Mouse (Mus musculus): ENCODE measurements at regions not wholly inside any gene's neighbourhood (a gene's known extent, or its start where the extent isn't known, plus 50 kb on each side); places are given as distances from the start of the nearest gene placed in this dataset.

GRCm38 (mm10) chr3:120946906-120947305 lies 224.6 kb downstream of the Rwdd3 start:
- Histone ChIP-seq H3K79me2 (ENCODE audit: control insufficient read depth, insufficient read depth, low read length, poor library complexity) (no peaks in the 10 kb centered on the region), H3K36me3 (ENCODE audit: control insufficient read depth in 1 of 2, insufficient read depth in 2 of 2, low read length in 2 of 2) (no peaks in the 10 kb centered on the region), H3K4me1 (ENCODE audit: control insufficient read depth in 1 of 2, insufficient read depth in 2 of 2, low read length in 2 of 2) (no peaks in the 10 kb centered on the region)

GRCm38 (mm10) chr3:120934401-120934800 lies 237.1 kb downstream of the Rwdd3 start:
- no peak for TF ChIP-seq TAL1 (IDR thresholded peaks at IDR 0.05; ENCODE audit: low read length)
- TF ChIP-seq ELF1 (IDR thresholded peaks at IDR 0.05; ENCODE audit: low read depth, low read length) = no peak
- TF ChIP-seq USF2 (IDR thresholded peaks at IDR 0.05; ENCODE audit: borderline replicate concordance in 1 of 2, insufficient read depth in 1 of 2, low read depth in 1 of 2, low read length in 2 of 2) = no peak
- no peak for TF ChIP-seq NRF1 (IDR thresholded peaks at IDR 0.05; ENCODE audit: insufficient read depth, low read depth, low read length, poor library complexity, severe bottlenecking)
- TF ChIP-seq MXI1 (IDR thresholded peaks at IDR 0.05; ENCODE audit: low read depth, low read length) = no peak
- Histone ChIP-seq H3K9me3 (replicated peaks; ENCODE audit: insufficient read depth, low read length) (no peaks in the 10 kb centered on the region), H3K4me1 (ENCODE audit: control insufficient read depth in 1 of 2, insufficient read depth in 2 of 2, low read length in 2 of 2) (no peaks in the 10 kb centered on the region), H3K9ac (ENCODE audit: control insufficient read depth, low read depth, low read length, poor library complexity, severe bottlenecking) (no peak overlapping the region), H3K4me3 (ENCODE audit: control insufficient read depth in 1 of 2, insufficient read depth in 1 of 2, low read depth in 2 of 2, low read length in 2 of 2) (no peak overlapping the region), H3K27me3 (ENCODE audit: control insufficient read depth in 1 of 2, insufficient read depth in 2 of 2, low read length in 2 of 2) (no peaks in the 10 kb centered on the region), H3K36me3 (ENCODE audit: control insufficient read depth in 1 of 2, insufficient read depth in 2 of 2, low read length in 2 of 2) (no peaks in the 10 kb centered on the region), H3K27ac (ENCODE audit: control insufficient read depth, low read depth, low read length) (no peak overlapping the region), H3K79me2 (ENCODE audit: control insufficient read depth, insufficient read depth, low read length, poor library complexity) (no peaks in the 10 kb centered on the region)
- DNase-seq (ENCODE audit: low read depth, low spot score) = no peak

More at GRCm38 (mm10) chr3:120946906-120947305, 224.6 kb downstream of the Rwdd3 start:
- no peak for DNase-seq (ENCODE audit: low read depth, low spot score)
- TF ChIP-seq CHD1 (IDR thresholded peaks at IDR 0.05; ENCODE audit: low read depth, low read length) = no peak
- no peak for TF ChIP-seq BHLHE40 (IDR thresholded peaks at IDR 0.05; ENCODE audit: borderline replicate concordance, low read depth, low read length)
- Histone ChIP-seq H3K9me3 (replicated peaks; ENCODE audit: insufficient read depth, low read length) (no peaks in the 10 kb centered on the region), H3K4me3 (ENCODE audit: control insufficient read depth in 1 of 2, insufficient read depth in 1 of 2, low read depth in 2 of 2, low read length in 2 of 2) (no peak overlapping the region), H3K27me3 (ENCODE audit: control insufficient read depth in 1 of 2, insufficient read depth in 2 of 2, low read length in 2 of 2) (no peaks in the 10 kb centered on the region), H3K27ac (ENCODE audit: control insufficient read depth, low read depth, low read length) (no peak overlapping the region), H3K9ac (ENCODE audit: control insufficient read depth, low read depth, low read length, poor library complexity, severe bottlenecking) (no peak overlapping the region)

DNA sequence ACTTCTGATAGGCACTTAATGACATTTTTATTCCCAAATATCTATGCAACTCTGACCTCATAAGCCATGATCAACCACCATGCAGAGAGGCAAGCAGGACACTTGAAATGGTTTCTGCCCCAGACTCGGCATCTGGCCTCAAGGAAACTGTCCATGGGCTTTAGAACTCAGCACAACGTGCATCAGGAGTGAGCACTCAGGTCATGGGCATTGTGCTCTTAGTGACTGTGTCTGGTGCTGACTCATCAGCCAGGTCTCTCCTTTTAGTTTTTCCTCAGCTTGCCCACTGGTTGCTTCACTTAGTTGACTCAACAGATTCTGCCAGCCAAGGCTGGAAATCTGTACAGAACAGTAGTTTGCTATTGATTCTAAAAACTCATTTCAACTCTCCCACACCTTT lies 251.1 kb downstream of the Rwdd3 start:
- Histone ChIP-seq H3K36me3 (ENCODE audit: control insufficient read depth in 1 of 2, insufficient read depth in 2 of 2, low read length in 2 of 2) (no peaks in the 10 kb centered on the region), H3K4me3 (ENCODE audit: control insufficient read depth in 1 of 2, insufficient read depth in 1 of 2, low read depth in 2 of 2, low read length in 2 of 2) (no peak overlapping the region), H3K9me3 (replicated peaks; ENCODE audit: insufficient read depth, low read length) (no peaks in the 10 kb centered on the region), H3K4me1 (ENCODE audit: control insufficient read depth in 1 of 2, insufficient read depth in 2 of 2, low read length in 2 of 2) (no peaks in the 10 kb centered on the region), H3K9ac (ENCODE audit: control insufficient read depth, low read depth, low read length, poor library complexity, severe bottlenecking) (no peak overlapping the region), H3K27ac (ENCODE audit: control insufficient read depth, low read depth, low read length) (no peak overlapping the region), H3K79me2 (ENCODE audit: control insufficient read depth, insufficient read depth, low read length, poor library complexity) (no peaks in the 10 kb centered on the region), H3K27me3 (ENCODE audit: control insufficient read depth in 1 of 2, insufficient read depth in 2 of 2, low read length in 2 of 2) (no peaks in the 10 kb centered on the region)
- TF ChIP-seq TAL1 (IDR thresholded peaks at IDR 0.05; ENCODE audit: low read length) (no peak), MYC (IDR thresholded peaks at IDR 0.05; ENCODE audit: low read depth, low read length) (no peak), RCOR1 (IDR thresholded peaks at IDR 0.05; ENCODE audit: low read depth, low read length) (no peak), TCF12 (IDR thresholded peaks at IDR 0.05; ENCODE audit: low read depth, low read length) (no peak), ZNF384 (IDR thresholded peaks at IDR 0.05; ENCODE audit: low read depth, low read length) (no peak), ZKSCAN1 (IDR thresholded peaks at IDR 0.05; ENCODE audit: low read depth, low read length) (no peak), NELFE (IDR thresholded peaks at IDR 0.05; ENCODE audit: low read depth, low read length) (no peak), MAZ (IDR thresholded peaks at IDR 0.05; ENCODE audit: low read depth, low read length) (no peak), MAX (IDR thresholded peaks at IDR 0.05; ENCODE audit: low read length) (no peak), USF1 (IDR thresholded peaks at IDR 0.05; ENCODE audit: low read depth, low read length) (no peak), TBP (IDR thresholded peaks at IDR 0.05; ENCODE audit: low read depth, low read length) (no peak), E2F4 (IDR thresholded peaks at IDR 0.05; ENCODE audit: borderline replicate concordance, low read depth, low read length) (no peak), ZC3H11A (IDR thresholded peaks at IDR 0.05; ENCODE audit: low read depth, low read length) (no peak), CHD2 (IDR thresholded peaks at IDR 0.05; ENCODE audit: low read length) (no peak), SIN3A (IDR thresholded peaks at IDR 0.05; ENCODE audit: low read length) (no peak), ZMIZ1 (IDR thresholded peaks at IDR 0.05; ENCODE audit: low read depth, low read length) (no peak)
- DNase-seq (ENCODE audit: low read depth, low spot score) = no peak

Data from MEL (cell line).